Mouse (Mus musculus): ENCODE measurements around the gene Cacna1c. TPM values are rescaled to one million over a fixed set of nuclear protein-coding genes. Genes with fewer than 3 reads are reported as not detected.
A peak's percentile ranks its signal among the peaks of the same experiment; 100 is the strongest.

The Cacna1c gene
- polyA plus RNA-seq, 1 experiment from 2014 or later, result 0.30 TPM

DNA sequence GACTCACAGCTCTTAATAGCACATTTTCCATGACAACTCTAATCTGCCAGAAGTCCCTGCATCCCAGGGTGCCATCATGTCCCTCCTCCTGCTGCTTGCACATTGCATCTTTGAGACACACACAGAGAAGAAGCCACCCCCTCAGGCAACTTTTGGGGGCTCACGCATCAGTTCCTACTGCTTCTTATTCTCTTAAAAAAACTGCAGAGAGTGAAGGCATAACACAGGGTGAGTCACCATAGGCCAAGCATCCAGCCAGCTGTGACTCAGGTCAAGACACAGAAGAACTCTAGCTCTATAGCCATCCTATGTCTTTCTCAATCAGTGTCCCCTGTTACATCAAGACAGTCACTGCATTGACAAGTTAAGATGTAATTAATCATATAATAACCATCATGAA, 431.0 kb downstream of the Cacna1c start:
- ATAC-seq (ENCODE audit: low read depth), result no peak
- Histone ChIP-seq H3K9ac (ENCODE audit: low read depth, low read length) (no peak overlapping the region), H3K27ac (ENCODE audit: low read length) (no peak overlapping the region), H3K9me3 (replicated peaks; ENCODE audit: control insufficient read depth, low read length) (no peaks in the 10 kb centered on the region), H3K4me2 (ENCODE audit: low read depth, low read length) (no peak overlapping the region), H3K36me3 (ENCODE audit: control insufficient read depth, insufficient read depth) (no peaks in the 10 kb centered on the region), H3K4me1 (ENCODE audit: control insufficient read depth, low read depth, low read length) (peaks cover 6% of the 10 kb centered on the region), H3K4me3 (ENCODE audit: low read depth, low read length) (no peak overlapping the region), H3K27me3 (ENCODE audit: control insufficient read depth, insufficient read depth, low read depth, low read length) (no peaks in the 10 kb centered on the region)
- WGBS (ENCODE audit: insufficient replicate concordance), result 80% methylated on average over 1 of the region's 1 CpGs

DNA sequence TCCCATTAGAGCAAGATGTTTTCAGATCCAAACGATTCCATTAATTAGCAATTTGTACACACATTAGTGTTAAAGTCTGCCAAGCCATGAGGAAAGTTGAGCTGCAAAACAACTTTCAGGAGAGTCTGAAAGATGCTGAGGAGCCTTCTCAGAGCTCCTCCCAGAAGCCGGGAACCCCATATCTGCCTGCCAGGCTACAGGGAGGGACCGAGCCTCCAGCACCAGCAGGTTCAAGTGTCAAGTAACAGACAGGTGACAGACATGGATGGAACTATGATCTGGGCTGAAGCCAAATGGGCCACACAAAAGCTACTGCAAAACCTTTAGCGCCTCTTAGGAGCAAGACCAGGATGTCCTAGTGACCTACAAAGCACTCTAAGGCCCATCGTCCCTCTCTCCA, 437.2 kb downstream of the Cacna1c start:
- no peak overlapping the region for H3K4me3 ChIP-seq (ENCODE audit: low read depth, low read length)
- H3K9ac ChIP-seq (ENCODE audit: low read depth, low read length), result peak overlapping the region; percentile 38
- H3K4me1 ChIP-seq (ENCODE audit: control insufficient read depth, low read depth, low read length), result peaks cover 28% of the 10 kb centered on the region
- ATAC-seq (ENCODE audit: low read depth), result peak; percentile 74
- WGBS (ENCODE audit: insufficient replicate concordance), result 39% methylated on average over 5 of the region's 5 CpGs
- H3K27ac ChIP-seq (ENCODE audit: low read length), result peak overlapping the region; percentile 94
- no peaks in the 10 kb centered on the region for H3K27me3 ChIP-seq (ENCODE audit: control insufficient read depth, insufficient read depth, low read depth, low read length)
- H3K4me2 ChIP-seq (ENCODE audit: low read depth, low read length), result peak overlapping the region; percentile 47
- H3K36me3 ChIP-seq (ENCODE audit: control insufficient read depth, insufficient read depth), result no peaks in the 10 kb centered on the region
- H3K9me3 ChIP-seq (replicated peaks; ENCODE audit: control insufficient read depth, low read length), result no peaks in the 10 kb centered on the region

DNA sequence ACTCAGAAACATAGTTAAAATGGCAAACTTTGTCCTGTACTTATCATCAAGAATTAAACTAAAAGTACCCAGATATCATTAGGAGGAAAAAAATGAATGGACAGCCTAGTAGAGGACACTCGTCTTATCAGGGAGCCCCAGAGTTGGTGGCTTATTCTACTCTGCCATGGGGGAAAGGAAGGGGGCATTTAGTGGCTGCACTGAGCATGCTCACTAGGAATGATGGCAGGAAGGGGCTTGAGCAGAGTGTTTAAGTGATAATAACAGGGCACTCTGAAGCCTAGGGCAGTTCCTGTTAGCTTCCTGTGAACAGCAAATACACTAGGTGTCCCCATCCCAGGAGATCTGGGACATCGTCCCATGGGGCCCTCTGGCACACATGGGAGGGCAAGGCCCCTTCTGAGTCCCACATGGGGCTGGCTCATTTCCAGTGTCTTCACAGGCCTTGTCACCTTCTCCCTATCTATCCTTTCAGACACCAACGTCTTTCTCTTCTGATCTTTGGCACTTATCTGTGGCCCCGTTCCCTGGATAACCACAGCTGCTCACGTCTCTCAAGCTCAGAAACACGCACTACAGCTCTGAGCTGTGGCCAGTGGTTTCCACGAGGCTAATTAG, 437.8 kb downstream of the Cacna1c start:
- Histone ChIP-seq H3K36me3 (ENCODE audit: control insufficient read depth, insufficient read depth) (no peaks in the 10 kb centered on the region), H3K4me3 (ENCODE audit: low read depth, low read length) (peak overlapping the region; percentile 24), H3K27ac (ENCODE audit: low read length) (peak overlapping the region; percentile 94), H3K9ac (ENCODE audit: low read depth, low read length) (peak overlapping the region; percentile 38), H3K4me1 (ENCODE audit: control insufficient read depth, low read depth, low read length) (peaks cover 29% of the 10 kb centered on the region), H3K27me3 (ENCODE audit: control insufficient read depth, insufficient read depth, low read depth, low read length) (no peaks in the 10 kb centered on the region), H3K4me2 (ENCODE audit: low read depth, low read length) (peak overlapping the region; percentile 47), H3K9me3 (replicated peaks; ENCODE audit: control insufficient read depth, low read length) (no peaks in the 10 kb centered on the region)
- ATAC-seq (ENCODE audit: low read depth), result peak; percentile 84
- WGBS (ENCODE audit: insufficient replicate concordance), result 17% methylated on average over 7 of the region's 7 CpGs

DNA sequence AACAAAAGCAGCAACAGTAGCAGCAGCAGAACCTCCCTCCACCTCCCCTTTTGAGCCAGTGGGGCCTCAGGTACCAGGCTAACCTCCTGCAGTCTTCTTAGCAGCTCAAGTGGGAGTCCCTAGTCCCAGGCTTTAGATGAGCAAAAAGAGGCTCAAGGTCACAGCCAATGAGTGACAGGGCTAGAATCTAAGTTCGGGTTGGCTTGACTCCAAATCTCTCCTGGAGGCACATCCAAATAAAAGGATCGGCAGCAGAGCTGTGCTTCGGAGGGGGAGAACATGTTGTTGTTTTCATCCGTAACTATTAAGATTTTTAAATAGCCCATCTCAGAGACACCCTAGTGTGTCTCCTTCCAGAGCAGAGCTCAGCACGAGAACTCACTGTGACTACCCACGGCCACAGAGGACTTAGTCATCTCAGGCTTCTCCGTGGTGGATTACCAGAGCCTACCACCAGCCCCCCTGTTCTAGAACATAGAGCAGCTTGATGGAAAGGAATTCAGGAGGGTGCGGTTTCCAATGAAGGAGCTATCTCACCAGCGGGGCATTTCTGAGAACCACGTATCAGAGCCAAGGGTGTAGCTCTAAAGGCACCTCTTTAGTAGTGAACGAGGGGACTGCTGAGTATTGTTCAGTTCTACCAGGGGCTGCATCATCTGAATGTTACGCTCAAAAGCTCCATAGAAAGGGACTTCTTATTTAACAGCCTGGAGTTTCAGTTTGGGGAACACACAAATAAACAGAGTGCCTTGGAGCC, 438.5 kb downstream of the Cacna1c start:
- Histone ChIP-seq H3K9ac (ENCODE audit: low read depth, low read length) (peak overlapping the region; percentile 38), H3K4me3 (ENCODE audit: low read depth, low read length) (peak overlapping the region; percentile 24), H3K27me3 (ENCODE audit: control insufficient read depth, insufficient read depth, low read depth, low read length) (no peaks in the 10 kb centered on the region), H3K27ac (ENCODE audit: low read length) (peak overlapping the region; percentile 94), H3K36me3 (ENCODE audit: control insufficient read depth, insufficient read depth) (no peaks in the 10 kb centered on the region), H3K4me2 (ENCODE audit: low read depth, low read length) (peak overlapping the region; percentile 47), H3K4me1 (ENCODE audit: control insufficient read depth, low read depth, low read length) (peaks cover 35% of the 10 kb centered on the region), H3K9me3 (replicated peaks; ENCODE audit: control insufficient read depth, low read length) (no peaks in the 10 kb centered on the region)
- 25% methylated on average over 12 of the region's 12 CpGs for WGBS (ENCODE audit: insufficient replicate concordance)
- ATAC-seq (ENCODE audit: low read depth), result peak; percentile 78

DNA sequence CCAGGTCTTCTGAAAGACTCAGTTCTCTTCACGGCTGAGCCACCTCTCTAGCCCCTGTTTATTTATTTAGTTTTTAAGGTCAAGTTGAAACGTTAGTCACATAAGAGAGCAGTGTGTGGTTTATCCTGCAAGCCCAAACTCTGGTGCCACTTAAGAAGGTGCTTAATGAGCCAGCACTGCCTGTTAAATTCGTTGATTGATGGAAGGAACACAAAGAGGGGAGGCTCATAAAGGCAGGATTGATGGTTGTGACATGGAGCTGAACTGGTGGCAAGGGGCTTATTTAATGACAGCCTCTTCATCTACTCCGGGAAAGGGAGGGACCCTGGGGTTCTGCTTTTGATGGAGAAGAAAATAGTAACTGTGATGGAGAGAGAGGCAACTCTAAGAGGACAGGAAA, 439.7 kb downstream of the Cacna1c start:
- Histone ChIP-seq H3K4me1 (ENCODE audit: control insufficient read depth, low read depth, low read length) (peaks cover 41% of the 10 kb centered on the region), H3K27ac (ENCODE audit: low read length) (peak overlapping the region; percentile 94), H3K36me3 (ENCODE audit: control insufficient read depth, insufficient read depth) (no peaks in the 10 kb centered on the region), H3K27me3 (ENCODE audit: control insufficient read depth, insufficient read depth, low read depth, low read length) (no peaks in the 10 kb centered on the region), H3K9ac (ENCODE audit: low read depth, low read length) (0 out of 2 replicates have a peak overlapping the region, but pooled peaks have one; percentile 7), H3K4me3 (ENCODE audit: low read depth, low read length) (no peak overlapping the region), H3K4me2 (ENCODE audit: low read depth, low read length) (peak overlapping the region; percentile 47; the same call in 1 of the 2 replicates), H3K9me3 (replicated peaks; ENCODE audit: control insufficient read depth, low read length) (no peaks in the 10 kb centered on the region)
- no peak for ATAC-seq (ENCODE audit: low read depth)
- 64% methylated on average over 4 of the region's 4 CpGs for WGBS (ENCODE audit: insufficient replicate concordance)

DNA sequence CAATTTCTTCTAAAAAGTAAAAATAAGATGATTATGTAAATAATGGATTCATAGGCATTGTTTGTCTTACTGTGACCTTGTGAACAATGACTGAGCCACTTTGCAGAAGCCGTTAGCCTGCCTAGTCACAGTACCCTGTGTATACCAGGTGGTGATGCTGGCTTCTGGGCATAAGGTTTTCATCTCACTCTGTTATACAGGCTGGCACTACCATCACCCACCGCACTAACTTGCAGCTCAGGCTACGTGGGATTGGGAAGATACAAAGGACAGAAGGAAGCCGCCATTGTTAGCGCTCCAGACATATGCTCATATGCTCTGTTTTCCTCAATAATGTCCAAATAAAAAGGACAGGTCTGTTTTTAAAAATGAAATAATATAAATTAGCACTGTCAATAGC, 440.4 kb downstream of the Cacna1c start:
- H3K4me2 ChIP-seq (ENCODE audit: low read depth, low read length), result no peak overlapping the region
- peaks cover 41% of the 10 kb centered on the region for H3K4me1 ChIP-seq (ENCODE audit: control insufficient read depth, low read depth, low read length)
- H3K27me3 ChIP-seq (ENCODE audit: control insufficient read depth, insufficient read depth, low read depth, low read length), result no peaks in the 10 kb centered on the region
- no peaks in the 10 kb centered on the region for H3K36me3 ChIP-seq (ENCODE audit: control insufficient read depth, insufficient read depth)
- no peaks in the 10 kb centered on the region for H3K9me3 ChIP-seq (replicated peaks; ENCODE audit: control insufficient read depth, low read length)
- H3K4me3 ChIP-seq (ENCODE audit: low read depth, low read length), result no peak overlapping the region
- 93% methylated on average over 5 of the region's 5 CpGs for WGBS (ENCODE audit: insufficient replicate concordance)
- ATAC-seq (ENCODE audit: low read depth), result no peak
- H3K27ac ChIP-seq (ENCODE audit: low read length), result no peak overlapping the region
- no peak overlapping the region for H3K9ac ChIP-seq (ENCODE audit: low read depth, low read length)

DNA sequence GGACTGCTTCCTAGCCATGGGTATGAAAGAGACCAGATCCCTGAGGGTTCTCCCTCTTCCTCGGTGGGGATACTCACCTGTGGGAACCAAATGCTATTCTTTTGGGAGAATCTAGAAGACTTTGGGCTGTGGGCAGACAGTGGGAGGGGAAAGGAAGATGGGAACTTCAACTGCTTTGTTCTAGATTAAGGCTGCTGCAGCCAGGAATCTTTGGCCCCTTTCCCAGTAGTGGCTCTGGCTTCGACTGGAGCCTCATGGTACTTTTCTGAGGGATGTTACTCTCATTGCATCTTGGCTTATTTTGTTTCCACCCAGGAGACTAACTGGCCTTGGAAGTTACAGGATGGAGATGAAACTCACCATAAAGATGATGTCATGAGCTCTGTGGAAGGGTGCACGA, 441.8 kb downstream of the Cacna1c start:
- WGBS (ENCODE audit: insufficient replicate concordance), result 74% methylated on average over 3 of the region's 3 CpGs
- Histone ChIP-seq H3K9me3 (replicated peaks; ENCODE audit: control insufficient read depth, low read length) (no peaks in the 10 kb centered on the region), H3K9ac (ENCODE audit: low read depth, low read length) (no peak overlapping the region), H3K4me2 (ENCODE audit: low read depth, low read length) (no peak overlapping the region), H3K4me1 (ENCODE audit: control insufficient read depth, low read depth, low read length) (peaks cover 46% of the 10 kb centered on the region), H3K4me3 (ENCODE audit: low read depth, low read length) (no peak overlapping the region), H3K27me3 (ENCODE audit: control insufficient read depth, insufficient read depth, low read depth, low read length) (no peaks in the 10 kb centered on the region), H3K36me3 (ENCODE audit: control insufficient read depth, insufficient read depth) (no peaks in the 10 kb centered on the region), H3K27ac (ENCODE audit: low read length) (no peak overlapping the region)
- ATAC-seq (ENCODE audit: low read depth), result no peak

DNA sequence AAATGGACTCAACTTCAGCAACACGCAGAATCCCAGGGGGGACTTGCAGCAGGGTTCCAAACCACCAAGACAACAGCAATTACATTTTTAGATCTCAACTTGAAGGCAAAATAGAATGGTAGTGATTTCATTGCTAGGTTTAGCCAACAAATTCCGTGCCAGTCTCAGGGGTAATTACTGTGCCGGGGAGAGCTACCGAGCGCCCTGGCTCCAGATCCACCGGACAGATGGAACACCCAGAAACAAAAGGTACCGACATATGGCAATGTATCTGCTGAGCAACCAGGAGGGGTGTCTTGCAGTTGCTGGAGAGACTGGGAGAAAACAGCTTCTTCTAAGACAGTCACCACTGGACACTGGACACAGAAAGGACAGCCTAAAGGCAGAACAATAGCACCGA, 442.4 kb downstream of the Cacna1c start:
- H3K4me2 ChIP-seq (ENCODE audit: low read depth, low read length), result no peak overlapping the region

DNA sequence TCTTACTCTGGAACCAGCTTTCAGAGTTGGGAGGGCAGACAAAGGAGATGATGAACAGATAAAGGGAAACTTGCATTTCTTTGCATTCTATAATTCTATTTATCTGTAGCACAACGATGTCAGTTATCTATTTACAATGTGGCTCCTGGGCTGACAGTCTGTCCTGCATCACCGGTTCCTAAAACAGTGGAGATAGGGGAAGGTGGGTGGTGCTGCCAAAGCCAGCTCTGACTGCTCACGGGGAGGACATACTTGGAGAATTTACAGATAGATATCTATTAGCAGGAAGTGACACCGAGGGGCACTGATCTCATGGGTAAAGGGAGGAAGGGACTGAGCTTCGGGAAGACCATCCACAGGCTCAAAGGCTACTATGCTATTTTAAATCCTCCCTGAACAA, 443.2 kb downstream of the Cacna1c start:
- Histone ChIP-seq H3K27ac (ENCODE audit: low read length) (peak overlapping the region; percentile 50), H3K36me3 (ENCODE audit: control insufficient read depth, insufficient read depth) (no peaks in the 10 kb centered on the region), H3K9ac (ENCODE audit: low read depth, low read length) (no peak overlapping the region), H3K4me1 (ENCODE audit: control insufficient read depth, low read depth, low read length) (peaks cover 38% of the 10 kb centered on the region), H3K4me2 (ENCODE audit: low read depth, low read length) (no peak overlapping the region), H3K4me3 (ENCODE audit: low read depth, low read length) (no peak overlapping the region), H3K27me3 (ENCODE audit: control insufficient read depth, insufficient read depth, low read depth, low read length) (no peaks in the 10 kb centered on the region), H3K9me3 (replicated peaks; ENCODE audit: control insufficient read depth, low read length) (no peaks in the 10 kb centered on the region)
- ATAC-seq (ENCODE audit: low read depth), result peak; percentile 35; the same call in 1 of the 2 replicates
- WGBS (ENCODE audit: insufficient replicate concordance), result 7% methylated on average over 5 of the region's 5 CpGs

More for the DNA sequence above, 442.4 kb downstream of the Cacna1c start:
- WGBS (ENCODE audit: insufficient replicate concordance), result 82% methylated on average over 8 of the region's 8 CpGs
- Histone ChIP-seq H3K27me3 (ENCODE audit: control insufficient read depth, insufficient read depth, low read depth, low read length) (no peaks in the 10 kb centered on the region), H3K9ac (ENCODE audit: low read depth, low read length) (no peak overlapping the region), H3K4me3 (ENCODE audit: low read depth, low read length) (no peak overlapping the region), H3K4me1 (ENCODE audit: control insufficient read depth, low read depth, low read length) (peaks cover 46% of the 10 kb centered on the region), H3K9me3 (replicated peaks; ENCODE audit: control insufficient read depth, low read length) (no peaks in the 10 kb centered on the region), H3K27ac (ENCODE audit: low read length) (no peak overlapping the region), H3K36me3 (ENCODE audit: control insufficient read depth, insufficient read depth) (no peaks in the 10 kb centered on the region)
- ATAC-seq (ENCODE audit: low read depth), result no peak

Measured in liver, embryonic 16.5 days (tissue).